Mouse (Mus musculus): ENCODE results near the gene Foxl1. TPM values are rescaled to one million over a fixed set of nuclear protein-coding genes. Genes with fewer than 3 reads are reported as not detected.
"Not testable (repeated sequence)": the region's sequence is repeated elsewhere in the genome, so short reads cannot be mapped to it uniquely, and the experiment has no call there.

Foxl1 gene
- total RNA-seq, 4 experiments from 2014 or later: 0.08 to 0.26 (median 0.09) TPM; not detected in 1

GRCm38 (mm10) chr8:121124547-121125239 is 3.0 kb upstream of the Foxl1 start:
- DNase-seq (ENCODE audit: low spot score): no peak

- peak; percentile 85 for DNase-seq (ENCODE audit: low spot score)
These were observed 2.3 kb upstream of the Foxl1 start for GRCm38 (mm10) chr8:121125311-121125876.

- DNase-seq (ENCODE audit: low spot score): no peak
These were observed 1.5 kb upstream of the Foxl1 start for GRCm38 (mm10) chr8:121126191-121126590.

- no peak for DNase-seq (ENCODE audit: low spot score)
These were observed 1.0 kb upstream of the Foxl1 start for GRCm38 (mm10) chr8:121126694-121127093.

- no peak for DNase-seq (ENCODE audit: low spot score)
These were observed 444 bp upstream of the Foxl1 start for GRCm38 (mm10) chr8:121127291-121127701.

GRCm38 (mm10) chr8:121128531-121129264 is 958 bp downstream of the Foxl1 start:
- no peak for DNase-seq (ENCODE audit: low spot score)

- no peak for DNase-seq (ENCODE audit: low spot score)
These were observed 1.7 kb downstream of the Foxl1 start for GRCm38 (mm10) chr8:121129265-121129940.

- no peak for DNase-seq (ENCODE audit: low spot score)
These were observed 2.8 kb downstream of the Foxl1 start for GRCm38 (mm10) chr8:121130522-121130921.

- no peak for DNase-seq (ENCODE audit: low spot score)
These were observed 5.3 kb downstream of the Foxl1 start for GRCm38 (mm10) chr8:121132961-121133513.

- no peak for DNase-seq (ENCODE audit: low spot score)
These were observed 6.4 kb downstream of the Foxl1 start for GRCm38 (mm10) chr8:121134102-121134501.

- no peak for DNase-seq (ENCODE audit: low spot score)
These were observed 6.8 kb downstream of the Foxl1 start for GRCm38 (mm10) chr8:121134512-121134911.

GRCm38 (mm10) chr8:121136856-121137255 is 9.1 kb downstream of the Foxl1 start:
- DNase-seq (ENCODE audit: low spot score): no peak

GRCm38 (mm10) chr8:121145457-121146134 is 17.9 kb downstream of the Foxl1 start:
- not testable (repeated sequence) for DNase-seq (ENCODE audit: low spot score)

GRCm38 (mm10) chr8:121148573-121149083 is 20.9 kb downstream of the Foxl1 start:
- no peak for DNase-seq (ENCODE audit: low spot score)

GRCm38 (mm10) chr8:121152394-121152793 is 24.7 kb downstream of the Foxl1 start:
- DNase-seq (ENCODE audit: low spot score): peak; percentile 81

GRCm38 (mm10) chr8:121156990-121157491 is 29.3 kb downstream of the Foxl1 start:
- no peak for DNase-seq (ENCODE audit: low spot score)

GRCm38 (mm10) chr8:121158812-121159211 is 31.1 kb downstream of the Foxl1 start:
- no peak for DNase-seq (ENCODE audit: low spot score)

GRCm38 (mm10) chr8:121161437-121161836 is 33.7 kb downstream of the Foxl1 start:
- no peak for DNase-seq (ENCODE audit: low spot score)

- DNase-seq (ENCODE audit: low spot score): no peak
These were observed 34.7 kb downstream of the Foxl1 start for GRCm38 (mm10) chr8:121162413-121162812.

- no peak for DNase-seq (ENCODE audit: low spot score)
These were observed 35.4 kb downstream of the Foxl1 start for GRCm38 (mm10) chr8:121162906-121163695.

All from heart, adult 8-10 months (tissue).